Mouse (Mus musculus) right cerebral cortex, adult 18-20 months (tissue): ENCODE results near the gene Prrc2c.
"Not testable (repeated sequence)": the region's sequence is repeated elsewhere in the genome, so short reads cannot be mapped to it uniquely, and the experiment has no call there.

Experiments used
- DNase-seq: peaks from one replicate; pipeline ENCODE4 v3.0.0; 2022; ENCODE audit warnings: mixed read lengths

The Prrc2c gene

DNA sequence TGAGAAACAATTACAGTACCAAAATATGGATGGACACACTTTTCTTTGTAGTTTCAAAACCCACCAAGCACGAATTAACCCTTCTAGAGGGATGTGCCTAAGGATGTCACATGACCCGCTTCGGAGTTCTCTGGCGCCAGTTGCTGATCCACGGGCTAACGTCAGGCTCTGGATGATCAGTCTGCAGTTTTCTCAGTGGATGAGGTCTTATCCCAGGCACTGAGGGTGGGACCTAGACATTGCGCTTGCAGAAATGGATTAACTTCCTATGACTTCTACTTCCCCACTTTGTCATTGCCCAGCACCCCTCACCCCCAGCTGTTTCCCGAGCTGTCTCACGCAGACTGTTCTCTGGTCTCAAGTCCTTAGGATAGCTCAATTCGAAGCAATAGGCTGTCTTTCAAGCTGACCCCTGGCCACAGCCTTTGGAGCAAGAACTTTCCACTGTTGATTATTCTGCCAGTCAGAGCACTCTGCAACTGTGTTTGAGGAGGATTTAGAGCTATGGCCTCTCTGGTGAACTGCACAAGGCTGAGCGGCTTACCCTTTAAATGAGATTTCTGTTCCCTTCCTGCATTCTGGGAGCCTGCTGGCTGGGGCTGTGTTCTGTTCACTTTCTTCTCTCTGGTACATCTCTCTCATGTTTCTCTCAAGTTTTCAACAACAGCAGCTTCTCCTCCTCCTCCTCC lies 74.7 kb downstream of the Prrc2c start:
- DNase-seq, result no peak

DNA sequence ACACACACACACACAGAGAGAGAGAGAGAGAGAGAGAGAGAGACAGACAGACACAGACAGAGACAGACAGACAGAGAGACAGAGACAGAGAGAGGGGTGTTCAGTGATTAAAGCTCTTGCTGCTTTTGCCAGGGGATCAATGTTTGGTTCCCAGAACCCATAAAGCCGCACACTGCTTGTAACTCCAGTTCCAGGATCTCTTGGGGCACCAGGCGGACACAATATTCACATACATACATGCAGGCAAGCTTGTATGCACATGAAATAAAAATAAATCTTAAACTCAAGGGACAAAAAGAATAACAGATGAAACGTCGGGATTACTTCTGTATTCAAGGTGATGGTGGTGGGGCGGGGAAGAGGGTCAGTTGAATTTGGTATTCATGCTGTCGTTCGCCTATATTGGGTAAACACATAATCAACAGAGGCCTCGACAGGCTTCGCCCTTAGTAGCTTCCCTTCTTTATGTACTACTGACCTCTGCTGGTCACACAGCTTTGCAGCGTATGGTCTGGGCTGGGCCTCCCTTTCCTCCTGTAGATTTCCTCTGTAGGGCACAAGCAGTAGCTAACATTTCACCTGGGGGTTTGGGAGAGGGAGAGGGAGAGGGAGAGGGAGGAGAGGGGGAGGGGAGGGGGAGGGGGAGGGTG lies 75.4 kb downstream of the Prrc2c start:
- DNase-seq, result peak; percentile 63

DNA sequence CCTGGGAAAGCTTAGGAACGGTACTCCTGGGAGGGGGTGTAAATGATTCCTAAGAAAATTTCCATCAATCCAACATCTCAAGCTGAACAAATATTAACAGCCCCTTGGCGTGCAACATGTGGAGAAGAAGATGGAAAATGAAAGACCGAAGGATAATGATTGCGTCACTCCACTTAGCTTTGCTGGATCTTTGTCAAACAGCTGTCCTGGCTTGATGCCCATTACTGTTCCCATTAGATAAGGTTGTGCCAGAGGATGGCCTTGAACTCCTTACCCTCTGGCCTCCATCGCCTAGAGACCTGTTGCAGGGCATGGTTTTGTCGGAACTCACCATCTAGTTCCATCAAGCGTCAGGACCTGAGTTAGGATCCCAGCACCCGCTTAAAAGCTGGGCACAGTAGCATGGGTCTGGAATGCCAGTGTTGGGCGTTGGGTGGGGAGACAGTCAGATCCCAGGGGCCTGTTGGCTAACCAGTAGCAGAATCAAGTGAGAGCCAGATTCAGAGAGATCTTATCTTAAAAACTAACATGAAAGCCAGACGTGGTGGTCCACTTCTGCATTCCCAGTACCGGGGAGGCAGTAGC lies 80.0 kb downstream of the Prrc2c start:
- DNase-seq, result no peak

DNA sequence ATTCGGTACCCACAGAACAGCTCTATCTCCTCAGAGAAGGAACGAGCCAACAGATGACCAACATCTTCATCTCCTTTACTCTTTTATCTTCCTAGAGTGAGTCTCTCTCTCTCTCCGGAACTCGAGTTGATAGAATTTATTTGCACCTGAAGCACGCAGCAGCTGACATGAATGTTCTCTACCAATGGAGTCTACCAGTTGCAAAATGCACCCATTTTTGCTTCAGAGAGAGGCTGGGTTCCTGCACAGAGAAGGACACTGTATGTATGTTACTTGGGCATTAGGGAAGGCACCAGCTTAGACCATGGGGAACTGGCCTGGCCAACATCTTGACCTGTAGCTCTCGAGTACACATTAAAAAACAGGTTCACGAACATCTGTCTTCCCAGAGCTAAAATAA lies 82.2 kb downstream of the Prrc2c start, which contains the start of gene Myocos:
Gene Myocos (minus strand): TSS at position 101 of the 400 bp plus-strand sequence.
- DNase-seq, result no peak

DNA sequence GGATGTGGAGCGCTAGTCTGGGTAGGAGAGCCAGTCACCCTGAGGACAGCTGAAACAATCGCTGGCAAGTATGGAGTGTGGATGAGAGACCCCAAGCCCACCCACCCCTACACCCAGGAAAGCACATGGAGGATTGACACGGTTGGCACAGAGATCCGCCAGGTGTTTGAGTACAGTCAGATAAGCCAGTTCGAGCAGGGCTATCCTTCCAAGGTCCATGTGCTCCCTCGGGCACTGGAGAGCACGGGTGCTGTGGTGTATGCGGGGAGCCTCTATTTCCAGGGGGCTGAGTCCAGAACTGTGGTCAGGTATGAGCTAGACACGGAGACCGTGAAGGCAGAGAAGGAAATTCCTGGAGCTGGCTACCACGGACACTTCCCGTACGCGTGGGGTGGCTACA lies 91.9 kb downstream of the Prrc2c start:
- no peak for DNase-seq

DNA sequence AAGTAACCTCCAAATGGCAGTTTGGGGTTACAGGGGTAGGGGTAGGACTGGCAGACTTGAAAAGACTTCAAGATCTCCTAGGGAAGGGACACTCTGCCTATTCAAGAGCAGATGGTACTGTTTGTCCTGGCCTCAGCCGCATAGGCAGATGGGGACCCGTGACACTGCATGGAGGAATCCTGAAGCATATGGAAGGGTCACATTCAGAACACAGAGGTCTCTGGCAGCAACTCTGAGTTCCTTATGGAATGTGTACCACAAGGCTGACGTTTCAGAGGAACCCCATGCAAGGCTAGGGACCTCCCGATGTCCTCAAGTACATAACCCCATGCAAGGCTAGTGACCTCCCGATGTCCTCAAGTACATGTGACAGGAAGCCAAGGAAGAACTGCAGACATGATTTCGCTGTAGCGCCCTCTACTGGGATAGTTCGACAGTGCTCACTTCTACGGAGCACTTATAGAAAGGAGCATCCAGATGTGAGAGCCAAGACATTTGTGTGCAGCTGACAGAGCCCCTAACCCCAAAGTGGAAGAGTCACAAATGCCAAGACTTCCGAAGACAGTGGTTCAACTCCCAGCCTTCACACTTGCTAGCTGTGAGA lies 94.2 kb downstream of the Prrc2c start:
- no peak for DNase-seq

DNA sequence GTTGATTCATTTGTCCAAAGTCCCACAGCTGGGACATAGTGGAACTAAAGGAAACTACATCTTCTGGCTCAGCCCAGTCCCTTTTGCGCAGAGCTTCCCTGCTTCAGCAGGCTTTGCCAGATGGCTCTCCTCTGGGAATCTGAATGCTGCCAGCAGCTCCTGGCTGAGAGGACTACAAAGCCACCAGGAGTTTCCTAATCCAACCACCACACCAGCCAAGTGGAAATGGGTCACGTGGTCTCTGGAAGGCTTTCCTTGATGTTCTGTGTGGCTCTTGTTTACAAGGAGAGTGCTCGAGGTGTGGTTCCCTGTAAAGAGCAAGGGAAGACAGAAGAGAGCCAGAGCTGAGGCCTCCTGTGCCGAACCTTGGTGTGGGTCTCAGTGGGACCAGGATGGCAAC lies 96.6 kb downstream of the Prrc2c start:
- peak; percentile 50 for DNase-seq

DNA sequence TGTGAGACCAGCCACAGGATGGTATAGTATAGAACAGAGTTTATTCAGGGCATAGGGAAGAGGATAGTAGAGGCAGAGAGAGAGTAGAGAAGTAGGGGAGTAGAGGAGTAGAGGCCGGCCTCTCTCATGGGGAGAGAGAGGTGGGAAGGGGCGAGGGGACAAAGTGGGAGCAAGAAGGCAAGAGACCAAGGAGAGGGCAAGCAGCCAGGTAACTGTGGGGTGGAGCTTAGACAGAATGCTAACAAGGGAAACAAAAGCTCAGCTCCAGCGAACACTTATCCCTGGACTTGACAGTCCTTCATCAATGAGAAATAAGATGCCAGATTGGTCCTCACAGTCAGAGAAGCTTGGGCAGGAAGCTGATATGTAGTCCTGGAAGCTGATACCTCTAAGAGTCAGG lies 97.8 kb downstream of the Prrc2c start:
- DNase-seq, result no peak

DNA sequence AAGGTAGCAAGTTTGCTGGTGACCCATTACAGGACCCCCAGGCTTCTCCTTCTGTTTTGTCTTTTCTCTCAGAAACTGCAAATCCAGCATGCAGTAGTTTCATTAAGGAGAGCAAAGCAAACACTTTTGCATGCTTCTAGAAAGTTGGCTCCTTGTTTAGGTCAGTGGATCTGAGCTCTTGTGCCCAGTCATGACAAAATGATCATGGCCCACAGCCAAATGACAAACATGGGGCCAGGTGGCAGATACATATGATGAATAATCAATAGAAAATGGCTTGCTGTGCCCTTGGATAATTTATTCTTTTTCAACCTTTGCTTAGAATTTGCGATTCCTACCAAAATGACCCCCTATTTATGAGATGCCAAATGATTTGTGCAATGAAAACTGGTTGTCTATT lies 100.5 kb downstream of the Prrc2c start:
- no peak for DNase-seq

DNA sequence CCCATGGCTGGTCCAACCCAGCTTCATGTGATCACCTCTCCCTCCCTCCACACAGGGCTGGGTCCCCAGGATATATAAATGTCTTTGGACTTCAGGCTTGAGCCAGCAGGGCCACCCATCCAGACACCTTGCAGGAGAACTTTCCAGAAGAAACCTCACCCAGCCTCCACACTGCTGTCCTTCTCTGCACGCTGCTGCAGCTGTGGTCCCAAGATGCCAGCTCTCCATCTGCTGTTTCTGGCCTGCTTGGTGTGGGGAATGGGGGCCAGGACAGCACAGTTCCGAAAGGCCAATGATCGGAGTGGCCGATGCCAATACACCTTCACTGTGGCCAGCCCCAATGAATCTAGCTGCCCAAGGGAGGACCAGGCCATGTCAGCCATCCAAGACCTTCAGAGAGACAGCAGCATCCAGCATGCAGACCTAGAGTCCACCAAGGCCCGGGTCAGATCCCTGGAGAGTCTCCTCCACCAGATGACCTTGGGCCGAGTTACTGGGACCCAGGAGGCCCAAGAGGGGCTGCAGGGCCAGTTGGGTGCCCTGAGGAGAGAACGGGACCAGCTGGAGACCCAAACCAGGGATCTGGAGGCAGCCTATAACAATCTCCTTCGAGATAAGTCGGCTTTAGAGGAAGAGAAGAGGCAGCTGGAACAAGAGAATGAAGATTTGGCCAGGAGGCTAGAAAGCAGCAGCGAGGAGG lies 101.2 kb downstream of the Prrc2c start, which contains the start of gene Myoc:
Gene Myoc (plus strand): TSS at position 105 of the 700 bp plus-strand sequence.
- no peak for DNase-seq

DNA sequence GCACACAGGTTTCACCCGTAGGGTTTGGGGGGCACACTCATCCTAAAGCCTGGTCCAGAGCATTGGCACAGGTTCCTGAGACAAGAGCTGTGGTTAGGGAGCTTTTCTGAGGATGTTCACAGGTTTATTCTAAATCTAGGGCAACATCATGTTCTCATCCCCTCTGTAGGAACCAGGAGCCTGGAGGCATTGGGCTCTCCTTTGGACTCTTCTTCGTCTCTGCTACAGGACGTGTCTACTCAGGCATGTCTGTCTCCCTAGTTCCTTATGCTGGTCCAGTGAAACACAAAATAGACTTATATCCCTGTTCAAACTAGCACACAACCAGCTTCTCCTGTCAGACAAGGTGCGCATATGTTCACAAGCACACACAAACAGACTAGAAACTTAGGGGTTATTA lies 101.8 kb downstream of the Prrc2c start:
- no peak for DNase-seq

DNA sequence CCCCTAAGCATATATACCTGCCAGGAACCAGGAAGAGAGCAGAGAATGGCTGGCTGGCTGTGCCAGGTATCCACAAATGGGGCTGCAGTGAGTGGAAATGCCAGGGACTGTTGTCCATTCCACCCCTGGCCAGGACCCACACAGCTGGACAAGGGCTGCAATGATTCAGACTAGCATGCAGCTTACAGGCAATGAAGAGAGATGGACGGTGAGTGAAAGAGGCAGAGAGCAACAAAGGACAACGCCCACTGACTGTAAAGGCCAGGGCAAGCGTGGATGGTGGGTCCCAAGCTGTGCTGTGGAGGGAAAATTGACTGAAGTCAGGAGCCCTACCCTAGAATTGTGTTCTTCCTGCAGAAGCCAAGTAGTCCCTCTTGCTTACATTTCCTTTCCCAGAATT lies 103.8 kb downstream of the Prrc2c start:
- no peak for DNase-seq

DNA sequence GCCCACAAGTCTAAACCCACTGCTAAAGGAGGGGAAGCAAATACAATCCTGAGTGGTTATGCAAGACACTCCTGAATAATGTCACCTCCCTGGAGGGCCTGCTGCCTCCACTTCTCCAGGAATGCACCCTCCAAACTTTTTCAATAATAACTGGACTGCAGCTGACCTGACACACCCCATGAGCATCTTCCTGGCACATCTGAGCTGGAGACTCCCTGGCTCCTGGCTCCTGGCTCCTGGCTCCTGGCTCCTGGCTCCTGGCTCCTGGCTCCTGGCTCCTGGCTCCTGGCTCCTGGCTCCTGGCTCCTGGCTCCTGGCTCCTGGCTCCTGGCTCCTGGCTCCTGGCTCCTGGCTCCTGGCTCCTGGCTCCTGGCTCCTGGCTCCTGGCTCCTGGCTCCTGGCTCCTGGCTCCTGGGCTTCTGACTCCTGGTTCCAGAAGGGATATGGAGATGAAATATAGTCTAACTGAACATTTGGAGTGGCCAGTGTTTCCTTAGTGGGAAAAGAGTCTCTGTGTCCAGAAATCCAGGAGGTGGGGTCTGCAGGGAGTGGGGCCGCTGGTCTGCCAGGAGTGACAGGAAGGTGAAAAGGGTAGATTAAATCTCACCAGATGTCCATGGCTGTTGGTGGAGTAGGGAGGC lies 104.9 kb downstream of the Prrc2c start:
- DNase-seq, result not testable (repeated sequence)

DNA sequence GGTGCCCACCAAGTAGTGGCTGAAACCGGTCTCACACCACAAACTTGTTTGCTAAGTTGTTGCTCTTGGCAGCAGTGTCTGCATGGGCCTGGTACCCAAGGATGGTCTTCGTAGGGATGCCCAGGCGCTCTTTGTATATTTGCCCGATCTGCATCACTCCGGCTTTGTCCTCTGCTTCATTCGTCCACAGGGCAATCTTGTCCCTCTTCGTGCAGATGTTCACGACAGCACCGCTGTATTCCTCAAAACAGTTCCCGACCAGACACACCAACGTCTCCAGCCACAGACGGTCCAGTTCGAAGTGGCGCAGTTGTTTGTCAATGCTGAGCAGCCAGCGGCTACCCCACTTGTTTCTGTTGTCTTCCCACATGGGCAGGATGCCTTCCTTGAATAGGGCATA lies 112.0 kb downstream of the Prrc2c start:
- DNase-seq, result not testable (repeated sequence)

DNA sequence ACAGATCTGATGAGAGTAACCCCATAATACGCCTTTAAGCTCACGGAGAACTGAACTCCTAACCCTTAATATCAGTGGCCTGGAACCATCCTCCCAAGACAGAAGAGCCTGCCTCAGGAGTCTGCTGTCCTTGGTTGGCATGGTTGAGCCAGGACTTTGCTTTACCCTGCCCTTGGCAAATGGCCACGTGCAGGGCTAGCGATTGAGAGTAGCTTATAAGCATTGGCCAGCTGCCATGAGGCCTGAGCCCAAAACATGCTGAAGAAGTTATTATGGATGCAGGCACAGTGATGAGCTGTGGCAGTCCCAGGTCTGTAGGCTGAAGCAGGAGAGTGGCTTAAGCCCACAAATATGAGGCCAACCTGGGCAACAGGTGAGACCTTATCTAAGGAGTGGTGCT lies 112.5 kb downstream of the Prrc2c start:
- DNase-seq, result not testable (repeated sequence)

DNA sequence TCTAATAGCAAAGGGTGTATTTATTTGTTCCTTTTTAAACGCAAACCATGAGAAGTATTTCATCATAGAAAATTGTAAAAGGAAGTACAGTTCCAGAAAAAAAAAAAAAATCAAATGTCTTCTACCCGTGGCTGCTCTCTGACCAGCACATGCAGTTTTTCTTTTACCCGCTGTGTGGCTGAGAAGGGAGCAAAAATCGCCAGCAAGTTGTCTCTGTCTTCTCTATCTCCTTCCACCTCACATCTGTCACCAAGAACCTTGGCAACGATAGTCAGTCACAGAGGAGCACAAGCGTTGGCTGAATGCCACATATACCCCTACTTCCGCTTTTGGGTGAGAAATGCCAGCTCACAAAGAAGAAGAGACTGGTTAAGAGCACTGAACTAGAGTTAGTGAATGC lies 115.1 kb downstream of the Prrc2c start:
- DNase-seq, result no peak

DNA sequence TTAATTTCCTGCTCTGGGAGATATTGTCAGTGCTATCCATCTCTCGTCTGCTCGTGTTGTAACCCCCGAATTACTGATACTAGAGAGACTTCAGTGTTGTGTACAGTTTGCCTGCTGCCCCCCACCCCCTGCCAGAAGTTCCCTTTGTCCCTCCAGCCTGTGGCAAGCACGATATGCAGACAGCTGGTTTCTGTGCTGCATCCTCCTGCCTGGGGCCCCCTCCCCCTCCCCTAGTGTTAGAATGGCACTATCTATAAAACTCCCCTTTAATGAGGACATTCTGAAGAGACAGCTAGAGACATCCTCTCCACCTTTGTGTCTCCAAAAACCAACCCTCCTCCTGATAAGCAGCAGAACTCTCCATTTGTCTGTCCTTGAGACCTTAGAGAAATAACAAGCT lies 116.5 kb downstream of the Prrc2c start:
- DNase-seq, result no peak
